Mouse (Mus musculus): ENCODE data around the gene P3h2. TPM values are rescaled to one million over a fixed set of nuclear protein-coding genes. Genes with fewer than 3 reads are reported as not detected.

The P3h2 gene
- total RNA-seq, 2 experiments from 2014 or later = 3.0 to 4.2 TPM

DNA sequence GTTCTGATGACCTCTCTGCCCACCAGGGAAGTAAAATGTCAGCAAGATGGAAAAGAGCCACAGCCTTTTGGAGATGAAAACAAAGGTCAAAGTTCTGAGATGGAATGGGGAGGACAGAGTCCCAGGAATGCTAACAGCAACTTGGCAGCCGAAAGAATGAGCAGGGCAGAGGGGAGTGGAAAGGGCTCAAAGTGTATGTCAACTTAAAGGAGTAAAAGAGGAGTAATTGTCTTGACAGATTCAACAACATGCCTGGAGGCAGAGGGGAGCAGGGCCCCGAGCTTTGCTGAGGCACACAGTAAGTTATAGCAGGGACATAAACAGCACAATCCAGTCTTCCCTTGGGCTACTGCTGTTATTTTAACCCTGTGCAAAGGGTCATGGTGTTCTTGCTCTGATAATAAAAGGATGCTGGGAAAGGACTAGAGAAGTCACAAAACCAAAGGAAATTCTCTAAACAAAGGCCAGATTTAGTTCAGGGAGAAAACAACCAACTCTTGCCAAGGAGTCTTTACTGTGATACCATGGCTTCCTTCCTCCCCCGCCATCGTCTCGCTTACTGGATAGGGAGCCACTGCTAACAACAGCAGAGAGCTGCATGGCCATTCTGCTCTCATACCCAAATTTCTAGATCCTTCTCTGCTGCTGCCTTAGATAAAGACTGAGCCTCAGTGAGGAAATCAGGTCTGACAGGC, 56.0 kb downstream of the P3h2 start:
- no peak overlapping the region for H3K4me3 ChIP-seq
- no peak for TF ChIP-seq CTCF (conservative IDR thresholded peaks at IDR 0.05)
- no peak overlapping the region for H3K27ac ChIP-seq
- no peak for DNase-seq (ENCODE audit: low spot score in 2 of 2)

DNA sequence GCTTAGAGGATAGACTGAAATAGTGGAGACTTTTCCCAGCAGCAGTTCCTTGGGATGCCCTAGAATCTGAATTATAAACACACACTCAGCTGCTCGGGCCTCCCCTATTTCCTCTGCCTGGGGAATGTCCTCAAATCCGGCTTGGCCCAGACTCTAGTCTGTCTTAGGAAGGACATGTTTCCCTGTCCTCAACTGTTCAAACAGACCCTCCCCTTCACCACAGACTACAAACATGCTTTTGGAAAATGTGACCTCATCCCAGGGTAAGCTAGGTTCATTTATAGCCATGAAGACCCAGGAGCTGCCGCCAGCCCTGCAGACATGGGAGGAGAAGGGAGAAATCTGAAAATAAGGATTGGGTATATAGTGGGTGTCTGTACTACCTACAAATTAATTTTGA, 57.7 kb downstream of the P3h2 start:
- DNase-seq (ENCODE audit: low spot score in 2 of 2) = no peak
- Histone ChIP-seq H3K27ac (no peak overlapping the region), H3K4me3 (no peak overlapping the region)
- no peak for TF ChIP-seq CTCF (conservative IDR thresholded peaks at IDR 0.05)

DNA sequence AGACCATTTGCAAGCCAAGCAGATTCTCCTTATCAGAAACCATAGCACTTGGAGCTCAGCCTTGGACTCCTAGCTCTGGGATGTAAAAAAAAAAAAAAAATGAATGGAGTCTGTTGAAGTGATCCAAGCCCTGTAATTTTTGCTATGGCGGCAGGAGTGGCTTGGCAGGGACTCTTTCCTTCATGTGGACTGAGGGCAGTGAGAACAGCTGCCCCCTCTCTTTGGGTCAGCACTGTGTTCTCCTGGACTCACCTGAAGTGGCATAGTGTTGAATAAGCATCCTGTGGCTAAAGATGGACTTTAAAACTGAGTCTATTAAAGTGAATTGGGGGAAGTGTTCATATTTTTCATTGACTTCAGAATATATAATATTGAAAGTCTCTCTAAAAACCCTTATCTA, 58.2 kb downstream of the P3h2 start:
- Histone ChIP-seq H3K27ac (no peak overlapping the region), H3K4me3 (no peak overlapping the region)
- TF ChIP-seq CTCF (conservative IDR thresholded peaks at IDR 0.05) = no peak
- DNase-seq (ENCODE audit: low spot score in 2 of 2) = no peak

DNA sequence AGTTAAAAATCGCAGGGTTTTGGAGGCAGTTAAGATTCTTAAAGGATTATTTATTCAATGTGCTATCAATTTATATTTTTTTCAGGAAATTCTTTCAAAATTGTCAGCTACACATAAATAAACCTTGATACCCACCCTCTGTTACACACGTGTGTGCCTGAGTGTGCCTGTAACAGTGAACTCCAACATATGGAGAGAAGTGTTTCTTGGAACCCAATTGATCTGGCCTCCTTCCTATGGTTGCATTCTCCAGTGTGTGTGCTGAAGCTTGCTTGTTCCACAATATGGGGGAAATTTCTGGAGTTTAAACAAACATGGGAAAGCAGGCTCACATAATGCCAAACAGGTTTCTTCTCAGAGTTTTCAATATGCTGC, 63.7 kb downstream of the P3h2 start:
- TF ChIP-seq CTCF (conservative IDR thresholded peaks at IDR 0.05) = no peak
- DNase-seq (ENCODE audit: low spot score in 2 of 2) = no peak
- no peak overlapping the region for H3K4me3 ChIP-seq
- H3K27ac ChIP-seq = no peak overlapping the region

DNA sequence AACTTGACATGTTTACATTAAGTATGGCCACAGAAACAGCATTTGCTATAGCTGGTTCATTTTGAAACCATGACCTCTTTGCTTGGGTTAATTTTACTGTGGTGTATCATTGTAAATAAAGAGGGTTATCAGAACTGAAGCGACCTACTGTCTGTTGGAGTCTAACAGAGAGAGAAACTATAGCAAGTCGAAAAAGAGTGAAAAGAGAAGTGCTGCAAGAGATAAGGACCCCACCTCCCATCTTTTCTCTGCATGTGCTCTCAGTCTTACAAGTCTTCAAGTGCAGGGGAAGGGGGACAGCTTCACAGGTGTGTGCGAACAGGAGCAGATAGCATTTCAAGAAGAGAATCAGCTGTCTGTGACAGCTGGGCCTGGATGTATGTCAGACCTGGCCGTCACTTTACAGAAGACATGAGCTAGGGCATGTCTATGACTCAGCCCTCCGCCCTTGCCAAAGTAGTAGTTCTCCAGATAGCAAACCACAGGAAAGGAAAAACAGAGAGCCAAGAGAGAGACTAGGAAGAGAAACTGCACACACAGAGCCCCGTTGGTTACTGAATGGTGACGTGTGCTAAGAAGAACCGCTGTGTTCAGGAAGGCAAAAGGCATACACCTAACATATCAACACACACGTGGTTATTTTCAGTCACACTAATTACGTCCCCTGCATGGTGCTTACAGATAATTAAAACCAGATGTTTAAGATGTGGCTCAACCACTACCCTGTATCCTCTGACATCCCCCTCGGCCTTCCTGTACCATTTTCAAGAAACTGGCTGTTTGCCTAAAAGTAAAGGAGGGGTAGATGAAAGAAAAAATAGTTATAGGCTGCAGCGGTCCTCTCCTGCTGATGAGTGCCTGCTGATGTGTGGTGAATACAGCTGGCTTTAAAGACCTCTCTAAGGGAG, 64.3 kb downstream of the P3h2 start:
- TF ChIP-seq CTCF (conservative IDR thresholded peaks at IDR 0.05) = no peak
- Histone ChIP-seq H3K27ac (no peak overlapping the region), H3K4me3 (no peak overlapping the region)
- no peak for DNase-seq (ENCODE audit: low spot score in 2 of 2)

DNA sequence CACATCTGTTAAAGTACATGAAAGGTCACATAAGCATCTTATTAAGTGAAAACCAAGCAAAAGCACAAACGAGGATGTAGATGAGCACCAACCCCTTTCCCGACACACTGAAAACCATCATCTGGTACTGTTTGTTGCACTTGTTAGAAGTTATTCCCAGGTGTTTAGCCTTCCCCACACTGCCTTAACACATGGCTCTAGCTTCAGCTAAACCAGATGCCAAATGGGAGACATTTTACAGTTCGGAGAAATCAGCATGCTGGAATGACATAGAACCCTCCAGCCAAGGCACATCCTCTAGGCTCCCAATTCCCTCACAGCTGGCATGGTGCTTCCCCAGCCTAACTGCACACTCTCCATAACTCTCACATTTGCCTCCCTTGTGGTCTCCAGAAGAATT, 66.3 kb downstream of the P3h2 start:
- Histone ChIP-seq H3K4me3 (no peak overlapping the region), H3K27ac (no peak overlapping the region)
- TF ChIP-seq CTCF (conservative IDR thresholded peaks at IDR 0.05) = no peak
- no peak for DNase-seq (ENCODE audit: low spot score in 2 of 2)

DNA sequence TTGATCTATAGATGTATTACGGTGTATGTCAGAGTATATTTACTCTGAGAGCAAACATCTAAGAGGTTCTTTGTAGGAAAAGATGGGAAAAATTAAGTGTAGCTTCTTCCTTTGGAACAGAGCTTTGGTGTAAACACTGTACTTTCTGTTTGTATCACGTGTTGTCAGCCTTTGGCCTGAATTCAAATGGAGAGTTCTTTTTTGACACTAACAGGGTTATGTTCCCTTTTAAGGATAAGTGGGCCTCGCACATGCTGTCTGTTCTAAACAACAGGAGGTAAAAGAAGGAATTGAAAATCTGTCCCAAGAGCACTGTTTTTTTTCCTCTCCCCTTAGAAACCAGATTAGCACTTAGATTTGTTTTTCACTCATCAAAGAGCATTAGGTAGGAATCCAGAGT, 70.1 kb downstream of the P3h2 start:
- DNase-seq (ENCODE audit: low spot score in 2 of 2) = peak in 1 of 2 experiments; percentile 7
- Histone ChIP-seq H3K4me3 (no peak overlapping the region), H3K27ac (peak overlapping the region; percentile 46; the same call in 1 of the 2 replicates)
- no peak for TF ChIP-seq CTCF (conservative IDR thresholded peaks at IDR 0.05)

DNA sequence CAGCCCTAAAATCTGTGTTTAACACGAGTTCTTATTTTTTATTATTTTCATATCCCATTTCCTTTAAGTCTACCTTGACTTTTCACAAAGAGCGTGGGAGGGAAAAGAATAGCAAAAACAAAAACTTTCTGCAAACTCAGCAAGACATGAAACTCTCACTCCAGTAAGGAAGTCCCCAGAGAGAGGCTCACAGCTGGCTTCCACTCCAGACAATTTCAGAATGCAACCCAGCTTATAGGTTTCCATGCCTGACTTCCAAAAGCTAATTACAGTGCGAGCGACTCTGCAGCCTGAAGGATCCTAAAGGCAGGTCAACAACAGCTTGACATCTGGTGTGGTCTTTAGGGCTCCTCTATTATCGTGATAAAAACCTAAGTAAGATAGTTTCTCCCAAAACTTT, 70.5 kb downstream of the P3h2 start:
- DNase-seq (ENCODE audit: low spot score in 2 of 2) = no peak
- Histone ChIP-seq H3K27ac (peak overlapping the region; percentile 37; the same call in 1 of the 2 replicates), H3K4me3 (no peak overlapping the region)
- TF ChIP-seq CTCF (conservative IDR thresholded peaks at IDR 0.05) = no peak

DNA sequence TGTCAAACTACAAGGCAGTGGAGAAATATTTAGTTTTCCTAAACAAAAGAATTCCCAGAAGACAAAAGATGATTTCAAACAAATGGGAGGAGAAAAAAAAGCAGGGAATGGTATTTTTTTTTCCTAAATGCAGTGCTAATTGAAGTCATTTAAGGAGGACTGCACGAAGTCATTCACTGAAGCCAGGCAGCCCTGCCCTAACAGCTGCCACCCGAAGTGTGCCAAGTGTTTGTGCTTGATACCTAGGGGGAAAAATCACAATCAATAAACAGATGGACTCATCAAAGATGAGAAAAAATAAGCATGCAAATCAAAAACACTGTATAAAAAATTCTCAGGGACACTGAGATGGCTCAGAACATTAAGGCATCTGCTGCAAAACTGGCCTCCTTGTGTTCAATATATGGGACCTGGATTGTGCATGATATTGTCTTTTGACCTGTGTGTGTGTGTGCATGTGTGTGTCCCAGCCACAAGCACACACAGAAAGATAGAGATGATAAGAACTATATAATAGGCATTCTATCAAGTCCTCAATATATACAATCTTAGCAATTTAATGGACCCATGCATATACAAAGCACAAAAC, 76.1 kb downstream of the P3h2 start:
- DNase-seq (ENCODE audit: low spot score in 2 of 2) = no peak
- Histone ChIP-seq H3K4me3 (no peak overlapping the region), H3K27ac (no peak overlapping the region)
- TF ChIP-seq CTCF (conservative IDR thresholded peaks at IDR 0.05) = no peak

DNA sequence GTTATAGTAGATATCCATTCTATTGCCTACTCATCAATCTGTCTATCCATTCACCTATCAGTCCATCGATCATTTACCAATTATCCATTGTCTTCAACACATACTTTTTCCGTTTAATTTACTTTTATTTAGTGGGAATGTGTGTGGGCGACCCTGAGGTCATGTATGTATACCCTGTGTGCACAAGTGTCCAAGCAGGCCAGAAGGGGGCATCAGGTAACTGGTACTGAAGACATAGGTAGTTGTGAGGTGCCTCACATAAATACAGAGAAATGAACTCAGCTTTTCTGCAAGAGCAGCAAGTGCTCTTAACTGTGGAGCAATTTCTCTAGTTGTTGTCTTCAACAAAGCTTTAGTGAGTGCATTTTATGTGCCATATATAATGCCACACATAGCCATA, 79.2 kb downstream of the P3h2 start:
- DNase-seq (ENCODE audit: low spot score in 2 of 2) = no peak
- no peak for TF ChIP-seq CTCF (conservative IDR thresholded peaks at IDR 0.05)
- H3K27ac ChIP-seq = no peak overlapping the region

DNA sequence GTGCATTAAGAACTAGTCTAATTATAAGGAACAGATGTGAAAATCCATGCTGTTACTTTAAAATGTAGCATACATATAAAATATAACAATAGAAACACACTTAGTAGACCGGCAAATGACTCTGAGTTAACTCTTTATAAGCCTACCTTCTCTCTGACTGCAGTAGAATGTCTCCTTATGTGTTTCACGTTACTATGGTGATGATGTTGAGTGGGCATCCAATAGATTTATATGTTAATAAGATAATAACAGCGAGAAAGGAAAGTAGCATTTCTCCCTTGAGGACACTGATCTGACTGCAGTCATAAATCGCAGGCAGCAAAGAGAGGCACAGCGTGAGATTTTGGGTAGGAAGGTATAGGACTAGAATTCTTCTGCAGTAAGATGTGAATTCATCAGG, 81.0 kb downstream of the P3h2 start:
- Histone ChIP-seq H3K4me3 (no peak overlapping the region), H3K27ac (no peak overlapping the region)
- no peak for TF ChIP-seq CTCF (conservative IDR thresholded peaks at IDR 0.05)
- DNase-seq (ENCODE audit: low spot score in 2 of 2) = no peak

More for the DNA sequence above, 79.2 kb downstream of the P3h2 start:
- no peak overlapping the region for H3K4me3 ChIP-seq

DNA sequence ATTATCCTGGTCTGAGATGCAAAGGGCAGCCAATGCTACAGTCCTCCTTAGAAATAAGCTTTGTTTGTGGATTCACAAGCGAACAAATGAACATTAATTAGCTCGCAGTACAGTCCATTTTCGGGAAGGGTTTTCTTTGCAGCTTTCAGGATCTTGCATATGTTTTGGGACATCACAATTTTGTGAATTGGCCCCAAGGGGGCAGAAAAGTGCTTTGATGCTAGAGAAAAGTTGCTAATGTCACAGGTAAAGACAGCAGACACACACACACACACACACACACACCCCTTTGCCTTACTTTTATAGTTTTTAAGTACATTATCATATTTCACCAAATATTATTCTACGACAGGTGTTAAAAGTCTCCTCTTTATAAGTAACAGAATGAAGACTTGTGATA, 82.2 kb downstream of the P3h2 start:
- TF ChIP-seq CTCF (conservative IDR thresholded peaks at IDR 0.05) = peak; percentile 58
- H3K4me3 ChIP-seq = no peak overlapping the region
- DNase-seq (ENCODE audit: low spot score in 2 of 2) = no peak
- H3K27ac ChIP-seq = no peak overlapping the region

DNA sequence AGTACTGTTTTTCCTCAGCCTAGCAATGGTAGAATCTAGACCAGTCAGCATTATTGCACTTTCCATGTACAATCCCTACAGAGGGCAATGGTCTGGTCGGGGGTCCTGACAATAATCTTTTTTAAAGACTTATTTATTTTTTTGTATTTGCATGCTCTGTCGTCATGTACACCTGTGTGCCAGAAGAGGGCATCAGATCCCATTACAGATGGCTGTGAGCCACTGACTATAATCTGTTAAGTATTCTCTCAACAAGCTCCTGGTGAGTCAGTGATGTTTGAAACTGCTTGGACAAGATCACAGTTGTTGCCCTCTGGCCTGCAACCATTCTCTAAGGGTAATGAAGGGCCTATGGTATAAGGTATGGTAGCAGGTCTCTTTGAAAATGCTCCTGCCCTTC, 83.8 kb downstream of the P3h2 start:
- H3K27ac ChIP-seq = no peak overlapping the region
- peak; percentile 65 for TF ChIP-seq CTCF (conservative IDR thresholded peaks at IDR 0.05)
- no peak for DNase-seq (ENCODE audit: low spot score in 2 of 2)
- no peak overlapping the region for H3K4me3 ChIP-seq

All from layer of hippocampus, adult 2 months (tissue).